ENCODE assay signal across 26 mouse cellular contexts in the genomic region with DNA sequence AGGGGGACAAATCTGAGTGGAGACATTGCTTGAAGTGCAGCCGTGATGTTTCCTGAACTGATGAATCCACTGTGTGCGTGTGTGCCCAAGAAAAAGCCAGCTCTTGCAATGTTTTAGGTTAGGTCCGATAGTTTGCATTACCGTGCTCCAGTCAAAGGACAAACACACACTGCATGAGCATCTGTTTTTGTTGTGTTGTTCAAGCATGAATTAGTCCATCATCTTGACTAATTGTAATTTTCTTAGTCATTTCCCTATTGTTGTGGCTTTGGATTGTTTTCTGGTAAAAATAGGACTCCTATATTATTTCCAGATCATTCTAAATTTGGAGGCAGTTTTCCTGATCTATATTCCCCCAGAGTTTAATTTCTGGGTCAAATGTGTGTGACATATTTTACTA. TPM values are rescaled to one million over a fixed set of nuclear protein-coding genes. Genes with fewer than 3 reads are reported as not detected.
A peak's percentile ranks its signal among the peaks of the same experiment; 100 is the strongest.
DNase-seq lines count a peak whose midpoint lies in the region; ATAC-seq and TF ChIP-seq lines count a peak whose summit lies in the region.
"Had no signal": no experiment of that assay in that cellular context is flagged by ENCODE, and none has a peak within 500 bp of the region (broad histone marks: within the 10 kb centered on the region; RNA-seq: fewer than 3 reads in every experiment).

No protein-coding gene starts in this region.

- no peak for TF ChIP-seq CTCF in gastrocnemius, adult 2 months (IDR thresholded peaks at IDR 0.05)
- TF ChIP-seq CTCF in heart, adult 2 months (IDR thresholded peaks at IDR 0.05): no peak
- no peak for TF ChIP-seq CTCF in midbrain, postnatal 0 days (IDR thresholded peaks at IDR 0.05)

- no peak for TF ChIP-seq EP300 in heart, adult 2 months (IDR thresholded peaks at IDR 0.05; ENCODE audit: insufficient read depth, low read depth, low read length)

- 0 out of 2 replicates have a peak overlapping the region, but pooled peaks have one; percentile 31 for H3K27ac ChIP-seq in gastrocnemius, adult 2 months
- H3K27ac ChIP-seq in heart, adult 2 months: peak overlapping the region; percentile 38
- H3K27ac ChIP-seq in midbrain, postnatal 0 days (ENCODE audit: low read depth, low read length): no peak overlapping the region
- H3K27ac ChIP-seq: embryonic facial prominence, embryonic 13.5 days; embryonic facial prominence, embryonic 15.5 days; forebrain, embryonic 10.5 days; forebrain, embryonic 12.5 days had no signal

- no peak for ATAC-seq in midbrain, postnatal 0 days (ENCODE audit: low FRiP score)
- ATAC-seq: activated CD4-positive, CD25-positive, alpha-beta regulatory T cell, adult 4 months; CD4-positive, CD25-positive, alpha-beta regulatory T cell, adult 4 months; forebrain, embryonic 14.5 days; forebrain, embryonic 16.5 days; Patski had no signal

- no peaks in the 10 kb centered on the region for H3K79me2 ChIP-seq in heart, adult 2 months (replicated peaks; ENCODE audit: control insufficient read depth, insufficient read depth, low read length)

- H3K9ac ChIP-seq in heart, adult 2 months (ENCODE audit: low read depth, low read length): no peak overlapping the region
- H3K9ac ChIP-seq in midbrain, postnatal 0 days (replicated peaks; ENCODE audit: low read length, poor library complexity, severe bottlenecking): no peak overlapping the region
- H3K9ac ChIP-seq: embryonic facial prominence, embryonic 13.5 days; embryonic facial prominence, embryonic 15.5 days; forebrain, embryonic 12.5 days had no signal

- no peak for TF ChIP-seq POLR2A in heart, adult 2 months (IDR thresholded peaks at IDR 0.05; ENCODE audit: insufficient read depth, low read depth, low read length)

- H3K27me3 ChIP-seq in heart, adult 2 months (ENCODE audit: control insufficient read depth, insufficient read depth, low read length): no peaks in the 10 kb centered on the region
- no peaks in the 10 kb centered on the region for H3K27me3 ChIP-seq in midbrain, postnatal 0 days (ENCODE audit: insufficient read depth, low read length)
- H3K27me3 ChIP-seq: embryonic facial prominence, embryonic 13.5 days; embryonic facial prominence, embryonic 15.5 days; forebrain, embryonic 12.5 days; Patski had no signal

- no peak overlapping the region for H3K4me3 ChIP-seq in gastrocnemius, adult 2 months
- H3K4me3 ChIP-seq in heart, adult 2 months: no peak overlapping the region
- H3K4me3 ChIP-seq in midbrain, postnatal 0 days (ENCODE audit: low read depth, low read length): no peak overlapping the region
- H3K4me3 ChIP-seq: embryonic facial prominence, embryonic 13.5 days; embryonic facial prominence, embryonic 15.5 days; erythroblast, embryonic 14.5 days; forebrain, embryonic 10.5 days; forebrain, embryonic 12.5 days had no signal

- no peaks in the 10 kb centered on the region for H3K9me3 ChIP-seq in midbrain, postnatal 0 days (ENCODE audit: low read length)
- H3K9me3 ChIP-seq: embryonic facial prominence, embryonic 13.5 days; embryonic facial prominence, embryonic 15.5 days; forebrain, embryonic 10.5 days; forebrain, embryonic 12.5 days had no signal

- H3K4me1 ChIP-seq in heart, adult 2 months (ENCODE audit: control insufficient read depth, insufficient read depth, low read length): peaks cover 4% of the 10 kb centered on the region; the same call in 1 of the 2 replicates
- no peaks in the 10 kb centered on the region for H3K4me1 ChIP-seq in midbrain, postnatal 0 days (ENCODE audit: insufficient read depth, low read length)
- H3K4me1 ChIP-seq: embryonic facial prominence, embryonic 13.5 days; forebrain, embryonic 10.5 days; forebrain, embryonic 12.5 days had no signal

- no peak for DNase-seq in gastrocnemius, adult 2 months
- no peak for DNase-seq in gastrocnemius, postnatal 4 days (ENCODE audit: low spot score in 2 of 2)
- DNase-seq in heart, adult 2 months: no peak
- no peak for DNase-seq in heart, postnatal 10 days
- peak; percentile 78 for DNase-seq in retina, postnatal 1 day
- no peak for DNase-seq in midbrain, postnatal 0 days (ENCODE audit: low spot score)
- DNase-seq: adrenal gland, adult 8-10 months; B cell, adult 2 months; cerebellum, adult 11 months; cerebellum, adult 18-20 months; cerebellum, adult 8-10 months; cerebellum, adult 9-11 months; cerebellum, postnatal 36 days; embryo, embryonic 11 days had no signal

- peaks cover 2% of the 10 kb centered on the region; the same call in 1 of the 2 replicates for H3K36me3 ChIP-seq in heart, adult 2 months (ENCODE audit: control insufficient read depth, insufficient read depth, low read length)
- no peaks in the 10 kb centered on the region for H3K36me3 ChIP-seq in midbrain, postnatal 0 days (ENCODE audit: insufficient read depth, low read length)
- H3K36me3 ChIP-seq: embryonic facial prominence, embryonic 13.5 days; embryonic facial prominence, embryonic 15.5 days; forebrain, embryonic 10.5 days; forebrain, embryonic 12.5 days; G1E had no signal

- intact Hi-C loops in gastrocnemius, adult 2 months (cut with DNase I): loop anchor here (1.0 kb wide), 1 partner anchor 18 kb away; no protein-coding TSS in a partner anchor
- intact Hi-C loops in heart, adult 2 months (cut with DNase I): no loop called here
- intact Hi-C loops in heart, postnatal 10 days (cut with DNase I): loop anchor here (2.0 kb wide), 1 partner anchor 19 kb away; a partner anchor contains a TSS

- no peak overlapping the region for H3K4me2 ChIP-seq in midbrain, postnatal 0 days (ENCODE audit: low read depth, low read length, poor library complexity, severe bottlenecking)
- H3K4me2 ChIP-seq: embryonic facial prominence, embryonic 13.5 days; embryonic facial prominence, embryonic 15.5 days; forebrain, embryonic 12.5 days had no signal

- 62% methylated on average over 4 of the region's 4 CpGs for WGBS in heart, adult 2 months
- 90% methylated on average over 4 of the region's 4 CpGs for WGBS in midbrain, postnatal 0 days

RNA-seq across cellular contexts. Expression of a gene that starts 18.7 kb away (rescaled TPM):
- total RNA-seq in gastrocnemius, adult 2 months (2021): 100 to 1,000 TPM; 121 to 159 TPM
- 10 to 100 TPM; 26.6 to 31.3 TPM for total RNA-seq in gastrocnemius, postnatal 4 days (2021)
- 100 to 1,000 TPM; 128 to 171 TPM for total RNA-seq in heart, adult 2 months (2021)
- 33.2 and 61.4 TPM in 2 replicates for polyA plus RNA-seq in heart, adult 2 months (2012; rRNA removed)
- total RNA-seq in heart, postnatal 10 days (2021): 100 to 1,000 TPM; 101 to 104 TPM
- 0.85 and 1.4 TPM in 2 replicates for total RNA-seq in midbrain, postnatal 0 days (2014; rRNA removed)
- polyA plus RNA-seq in midbrain, postnatal 0 days (2015; fragmentation: Nextera tagmentation; extraction: Ambion mirVana): 0.31 and 0.34 TPM in 2 replicates
- total RNA-seq: CH12.LX had no signal
- polyA plus RNA-seq: erythroblast, embryonic 14.5 days; G1E had no signal

Comparison
In these comparisons a context has a peak if more than half of its experiments do, and no peak if none do; other contexts are left out.
1. RNA of a gene that starts 18.7 kb away (total RNA-seq): 128 to 171 TPM in heart, adult 2 months, 121 to 159 TPM in gastrocnemius, adult 2 months, 101 to 104 TPM in heart, postnatal 10 days and 26.6 to 31.3 TPM in gastrocnemius, postnatal 4 days; 0.85 to 1.4 TPM in midbrain, postnatal 0 days; every median in the first group is over 10 times any median in the second.